Mouse (Mus musculus): ENCODE results near the gene Zswim7. TPM values are rescaled to one million over a fixed set of nuclear protein-coding genes. Genes with fewer than 3 reads are reported as not detected.

Zswim7 gene
- total and polyA plus RNA-seq, 3 experiments = 4.5 to 15.3 (median 13.8) TPM

GRCm38 (mm10) chr11:62264018-62264417 is 17.2 kb downstream of the Zswim7 start:
- Histone ChIP-seq H3K36me3 (replicated peaks) (peaks cover 29% of the 10 kb centered on the region), H3K4me3 (ENCODE audit: low read depth, low read length) (no peak overlapping the region), H3K9me3 (replicated peaks) (no peaks in the 10 kb centered on the region), H3K4me1 (ENCODE audit: insufficient read depth, low read depth, low read length) (peaks cover 15% of the 10 kb centered on the region), H3K27me3 (ENCODE audit: insufficient read depth, low read length) (peaks cover 40% of the 10 kb centered on the region)
- ATAC-seq (ENCODE audit: extremely low read depth, insufficient number of reproducible peaks, low FRiP score, poor library complexity, severe bottlenecking) = no peak
- DNase-seq (ENCODE audit: low spot score) = no peak
- TF ChIP-seq TAL1 (conservative IDR thresholded peaks at IDR 0.05; ENCODE audit: low read depth, low read length) = no peak
- TF ChIP-seq GATA1 (IDR thresholded peaks at IDR 0.05; ENCODE audit: borderline replicate concordance, low read length) = no peak
- TF ChIP-seq CTCF (IDR thresholded peaks at IDR 0.05; ENCODE audit: low read depth, low read length) = no peak
- TF ChIP-seq GATA2 (IDR thresholded peaks at IDR 0.05; ENCODE audit: borderline replicate concordance, low read depth, low read length) = no peak
- no peak for TF ChIP-seq POLR2AphosphoS5 (IDR thresholded peaks at IDR 0.05; ENCODE audit: insufficient replicate concordance, low read depth, low read length)

- Histone ChIP-seq H3K36me3 (replicated peaks) (peaks cover 25% of the 10 kb centered on the region), H3K4me1 (ENCODE audit: insufficient read depth, low read depth, low read length) (peaks cover 12% of the 10 kb centered on the region), H3K9me3 (replicated peaks) (no peaks in the 10 kb centered on the region), H3K27me3 (ENCODE audit: insufficient read depth, low read length) (peaks cover 44% of the 10 kb centered on the region), H3K4me3 (ENCODE audit: low read depth, low read length) (no peak overlapping the region)
- no peak for TF ChIP-seq CTCF (IDR thresholded peaks at IDR 0.05; ENCODE audit: low read depth, low read length)
- no peak for TF ChIP-seq GATA1 (IDR thresholded peaks at IDR 0.05; ENCODE audit: borderline replicate concordance, low read length)
- TF ChIP-seq POLR2AphosphoS5 (IDR thresholded peaks at IDR 0.05; ENCODE audit: insufficient replicate concordance, low read depth, low read length) = no peak
- TF ChIP-seq GATA2 (IDR thresholded peaks at IDR 0.05; ENCODE audit: borderline replicate concordance, low read depth, low read length) = no peak
- no peak for TF ChIP-seq TAL1 (conservative IDR thresholded peaks at IDR 0.05; ENCODE audit: low read depth, low read length)
- DNase-seq (ENCODE audit: low spot score) (no peak), ATAC-seq (ENCODE audit: extremely low read depth, insufficient number of reproducible peaks, low FRiP score, poor library complexity, severe bottlenecking) (no peak)
These were observed 17.6 kb downstream of the Zswim7 start for GRCm38 (mm10) chr11:62263599-62263998.

GRCm38 (mm10) chr11:62259214-62259613 is 22.0 kb downstream of the Zswim7 start:
- DNase-seq (ENCODE audit: low spot score) (no peak), ATAC-seq (ENCODE audit: extremely low read depth, insufficient number of reproducible peaks, low FRiP score, poor library complexity, severe bottlenecking) (no peak)
- Histone ChIP-seq H3K27me3 (ENCODE audit: insufficient read depth, low read length) (peaks cover 80% of the 10 kb centered on the region), H3K4me1 (ENCODE audit: insufficient read depth, low read depth, low read length) (peaks cover 4% of the 10 kb centered on the region; the same call in 1 of the 2 replicates), H3K4me3 (ENCODE audit: low read depth, low read length) (no peak overlapping the region), H3K9me3 (replicated peaks) (no peaks in the 10 kb centered on the region), H3K36me3 (replicated peaks) (no peaks in the 10 kb centered on the region)
- no peak for TF ChIP-seq TAL1 (conservative IDR thresholded peaks at IDR 0.05; ENCODE audit: low read depth, low read length)
- TF ChIP-seq GATA1 (IDR thresholded peaks at IDR 0.05; ENCODE audit: borderline replicate concordance, low read length) = no peak

DNA sequence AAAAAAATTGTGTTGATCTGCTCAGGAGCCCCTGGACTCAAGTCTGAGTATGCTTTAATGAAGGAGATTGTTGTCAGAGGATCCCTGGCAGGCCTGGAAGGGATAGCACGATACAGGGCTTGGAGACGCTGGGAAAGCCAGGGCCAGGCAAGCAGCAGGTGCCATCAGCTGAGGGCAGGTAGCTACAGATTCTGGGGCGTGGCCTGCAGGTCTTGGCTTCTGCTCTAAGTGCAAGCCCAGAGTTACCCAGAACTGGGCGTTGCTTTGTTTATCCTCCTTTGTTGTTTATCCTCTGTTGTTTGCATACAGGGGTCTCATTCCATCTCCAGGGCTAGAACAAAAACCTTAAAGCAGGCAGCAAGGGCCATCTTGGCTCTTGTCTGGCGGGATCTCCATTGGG is 27.8 kb downstream of the Zswim7 start:
- TF ChIP-seq POLR2AphosphoS5 (IDR thresholded peaks at IDR 0.05; ENCODE audit: insufficient replicate concordance, low read depth, low read length) = no peak
- TF ChIP-seq GATA2 (IDR thresholded peaks at IDR 0.05; ENCODE audit: borderline replicate concordance, low read depth, low read length) = no peak
- no peak for TF ChIP-seq GATA1 (IDR thresholded peaks at IDR 0.05; ENCODE audit: borderline replicate concordance, low read length)
- no peak for TF ChIP-seq CTCF (IDR thresholded peaks at IDR 0.05; ENCODE audit: low read depth, low read length)
- no peak for TF ChIP-seq TAL1 (conservative IDR thresholded peaks at IDR 0.05; ENCODE audit: low read depth, low read length)
- ATAC-seq (ENCODE audit: extremely low read depth, insufficient number of reproducible peaks, low FRiP score, poor library complexity, severe bottlenecking) (no peak), DNase-seq (ENCODE audit: low spot score) (no peak)

DNA sequence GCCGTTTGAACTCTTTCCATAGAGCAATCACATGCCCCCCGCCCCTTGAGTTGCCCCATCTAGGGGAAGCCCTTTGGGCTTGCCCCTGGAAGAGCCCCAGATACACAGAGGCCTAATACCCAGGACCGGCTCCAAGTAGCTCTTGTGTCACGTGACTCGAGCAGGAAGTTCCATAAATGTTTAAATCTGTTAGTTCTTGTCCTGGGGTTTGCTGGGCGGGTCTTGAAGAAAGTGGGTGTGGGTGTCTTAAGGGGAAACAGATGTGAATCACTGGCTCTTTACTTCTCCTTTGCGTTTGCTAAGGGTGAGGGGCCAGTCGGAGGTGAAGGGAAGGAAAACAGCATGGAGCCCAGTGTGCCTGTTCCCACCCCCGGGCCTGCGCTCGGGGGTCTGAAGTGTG is 30.1 kb downstream of the Zswim7 start:
- no peak for TF ChIP-seq GATA1 (IDR thresholded peaks at IDR 0.05; ENCODE audit: borderline replicate concordance, low read length)
- no peak for TF ChIP-seq CTCF (IDR thresholded peaks at IDR 0.05; ENCODE audit: low read depth, low read length)
- no peak for TF ChIP-seq TAL1 (conservative IDR thresholded peaks at IDR 0.05; ENCODE audit: low read depth, low read length)
- no peak for TF ChIP-seq POLR2AphosphoS5 (IDR thresholded peaks at IDR 0.05; ENCODE audit: insufficient replicate concordance, low read depth, low read length)
- TF ChIP-seq GATA2 (IDR thresholded peaks at IDR 0.05; ENCODE audit: borderline replicate concordance, low read depth, low read length) = no peak
- Histone ChIP-seq H3K9me3 (replicated peaks) (0 out of 2 replicates have a peak, but pooled peaks cover 3% of the 10 kb centered on the region), H3K36me3 (replicated peaks) (no peaks in the 10 kb centered on the region), H3K27me3 (ENCODE audit: insufficient read depth, low read length) (peaks cover 79% of the 10 kb centered on the region), H3K4me3 (ENCODE audit: low read depth, low read length) (no peak overlapping the region; the same call in 1 of the 2 replicates), H3K4me1 (ENCODE audit: insufficient read depth, low read depth, low read length) (peaks cover 24% of the 10 kb centered on the region)
- peak; percentile 22 for DNase-seq (ENCODE audit: low spot score)
- no peak for ATAC-seq (ENCODE audit: extremely low read depth, insufficient number of reproducible peaks, low FRiP score, poor library complexity, severe bottlenecking)

More for the DNA sequence above, 27.8 kb downstream of the Zswim7 start:
- no peaks in the 10 kb centered on the region for H3K36me3 ChIP-seq (replicated peaks)
- H3K9me3 ChIP-seq (replicated peaks) = no peaks in the 10 kb centered on the region
- H3K4me1 ChIP-seq (ENCODE audit: insufficient read depth, low read depth, low read length) = peaks cover 20% of the 10 kb centered on the region
- H3K27me3 ChIP-seq (ENCODE audit: insufficient read depth, low read length) = peaks cover 89% of the 10 kb centered on the region
- H3K4me3 ChIP-seq (ENCODE audit: low read depth, low read length) = no peak overlapping the region

- Histone ChIP-seq H3K4me1 (ENCODE audit: insufficient read depth, low read depth, low read length) (peaks cover 24% of the 10 kb centered on the region), H3K27me3 (ENCODE audit: insufficient read depth, low read length) (peaks cover 82% of the 10 kb centered on the region), H3K9me3 (replicated peaks) (peaks cover 11% of the 10 kb centered on the region), H3K4me3 (ENCODE audit: low read depth, low read length) (peak overlapping the region; percentile 72), H3K36me3 (replicated peaks) (no peaks in the 10 kb centered on the region)
- no peak for TF ChIP-seq CTCF (IDR thresholded peaks at IDR 0.05; ENCODE audit: low read depth, low read length)
- no peak for TF ChIP-seq GATA2 (IDR thresholded peaks at IDR 0.05; ENCODE audit: borderline replicate concordance, low read depth, low read length)
- ATAC-seq (ENCODE audit: extremely low read depth, insufficient number of reproducible peaks, low FRiP score, poor library complexity, severe bottlenecking) (no peak), DNase-seq (ENCODE audit: low spot score) (no peak)
These were observed 31.7 kb downstream of the Zswim7 start for GRCm38 (mm10) chr11:62249266-62250037.

Measured in G1E (cell line).